Mouse (Mus musculus) intestine, embryonic 15.5 days (tissue): ENCODE data around the gene Ubn1. TPM values are rescaled to one million over a fixed set of nuclear protein-coding genes. Genes with fewer than 3 reads are reported as not detected.
A peak's percentile ranks its signal among the peaks of the same experiment; 100 is the strongest.

Experiments used
- ATAC-seq: fragments of 200-750 bp; cut with Nextera tagmentation; 2 replicates; pipeline ENCODE4 v1.8.0; 2017; ENCODE audit warnings: moderate TSS enrichment, moderate library complexity
- H3K27ac ChIP-seq: fragments of 300-500 bp; sonication (generic); 2 replicates; pipeline ENCODE4 v1.5.1; 2015; ENCODE audit warnings: mild to moderate bottlenecking, inconsistent platforms
- H3K27me3 ChIP-seq: fragments of 300-500 bp; sonication (generic); replicated peaks from 2 replicates; pipeline ENCODE4 v1.6.1; 2015; ENCODE audit warnings: inconsistent platforms
- H3K36me3 ChIP-seq: fragments of 300-500 bp; sonication (generic); 2 replicates; pipeline ENCODE4 v1.6.1; 2015; ENCODE audit warnings: inconsistent platforms
- H3K4me1 ChIP-seq: fragments of 300-500 bp; sonication (generic); replicated peaks from 2 replicates; pipeline ENCODE4 v1.6.1; 2015; ENCODE audit warnings: inconsistent platforms
- H3K4me2 ChIP-seq: fragments of 300-500 bp; sonication (generic); replicated peaks from 2 replicates; pipeline ENCODE4 v1.6.1; 2015; ENCODE audit warnings: mild to moderate bottlenecking, inconsistent platforms
- H3K4me3 ChIP-seq: fragments of 300-500 bp; sonication (generic); replicated peaks from 2 replicates; pipeline ENCODE4 v1.5.1; 2015; ENCODE audit warnings: inconsistent platforms
- H3K9ac ChIP-seq: fragments of 300-500 bp; sonication (generic); 2 replicates; pipeline ENCODE4 v1.6.1; 2015; ENCODE audit warnings: inconsistent platforms
- H3K9me3 ChIP-seq: fragments of 300-500 bp; sonication (generic); 2 replicates; pipeline ENCODE4 v1.6.1; 2016; ENCODE audit warnings: inconsistent platforms
- WGBS: fragments of 180-500 bp; shearing (Covaris S2); methylation state at CpG from one replicate; pipeline ENCODE4 v1.1.7; 2015; 5-methylcytosine and 5-hydroxymethylcytosine counted together
- polyA plus RNA-seq: library from polyadenylated mRNA; unstranded; fragments of >200 nt; fragmentation: Nextera tagmentation; extraction: Ambion mirVana; gene quantifications from 2 replicates; pipeline ENCODE4 v1.2.1, GENCODE M21; 2015

The Ubn1 gene
- polyA plus RNA-seq, 1 experiment from 2014 or later: 15.4 TPM

DNA sequence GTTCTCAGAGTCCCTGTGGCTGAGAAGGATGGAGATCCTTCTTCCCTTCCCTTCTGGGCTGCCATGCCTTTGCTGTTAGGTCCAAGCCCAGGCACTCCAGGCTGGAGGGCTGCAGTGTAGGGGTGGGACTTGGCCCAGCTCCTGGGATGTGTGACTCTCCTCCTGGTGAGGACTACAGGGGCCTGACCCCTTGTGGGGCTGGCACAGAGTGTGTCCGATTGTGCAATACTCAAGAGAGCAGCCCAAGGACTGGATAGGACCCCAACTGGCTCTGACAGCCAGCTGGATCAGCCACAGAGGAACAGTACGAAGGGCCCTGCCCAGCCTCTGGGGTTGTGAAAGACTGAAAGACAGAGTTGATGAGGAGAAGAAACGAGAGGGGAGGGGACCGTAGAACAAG lies 80.9 kb downstream of the Ubn1 start:
- Histone ChIP-seq H3K4me2 (peak overlapping the region; percentile 66), H3K9ac (no peak overlapping the region), H3K4me1 (peaks cover 32% of the 10 kb centered on the region), H3K27me3 (peaks cover 32% of the 10 kb centered on the region), H3K27ac (no peak overlapping the region), H3K4me3 (no peak overlapping the region), H3K9me3 (no peaks in the 10 kb centered on the region), H3K36me3 (no peaks in the 10 kb centered on the region)
- ATAC-seq: no peak
- 25% methylated on average over 4 of the region's 4 CpGs for WGBS

DNA sequence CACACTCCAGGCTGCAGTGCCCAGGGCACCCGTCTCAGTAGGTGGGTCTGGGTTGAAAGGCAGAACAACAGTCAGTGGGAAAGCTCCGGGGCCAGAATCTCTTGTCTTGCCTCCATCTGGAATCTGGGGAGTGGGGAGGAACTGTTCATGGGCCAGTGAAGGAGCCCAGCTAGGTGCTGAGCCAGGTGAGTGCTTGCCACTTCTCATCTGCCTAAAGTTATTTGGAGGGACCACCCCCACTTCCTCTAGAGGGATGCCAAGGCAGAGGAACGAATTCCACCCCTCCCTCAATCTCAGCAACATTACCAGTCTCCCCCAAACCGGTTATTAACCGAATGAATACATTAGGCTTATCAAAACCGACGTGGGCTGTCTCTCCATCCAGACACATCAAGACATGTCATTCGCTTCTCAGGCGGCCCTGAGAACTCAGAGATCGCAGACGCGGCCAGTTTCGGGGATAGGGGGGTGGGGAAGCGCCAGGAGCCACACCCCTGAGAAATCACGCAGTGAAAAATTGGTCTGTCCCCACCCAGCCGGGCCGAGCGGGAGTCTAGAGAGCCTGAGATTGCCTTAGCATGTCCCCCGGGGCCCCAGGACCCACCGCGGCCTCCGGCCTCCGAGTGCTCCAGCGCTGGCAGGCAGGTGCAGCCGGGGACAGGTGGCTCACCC lies 81.5 kb downstream of the Ubn1 start:
- Histone ChIP-seq H3K9ac (peak overlapping the region; percentile 44), H3K27me3 (peaks cover 32% of the 10 kb centered on the region), H3K27ac (no peak overlapping the region), H3K4me3 (peak overlapping the region; percentile 47), H3K9me3 (no peaks in the 10 kb centered on the region), H3K4me2 (peak overlapping the region; percentile 66), H3K4me1 (peaks cover 38% of the 10 kb centered on the region), H3K36me3 (no peaks in the 10 kb centered on the region)
- 5% methylated on average over 25 of the region's 25 CpGs for WGBS
- 0 out of 2 replicates have a peak, but pooled peaks have one; percentile 13 for ATAC-seq

DNA sequence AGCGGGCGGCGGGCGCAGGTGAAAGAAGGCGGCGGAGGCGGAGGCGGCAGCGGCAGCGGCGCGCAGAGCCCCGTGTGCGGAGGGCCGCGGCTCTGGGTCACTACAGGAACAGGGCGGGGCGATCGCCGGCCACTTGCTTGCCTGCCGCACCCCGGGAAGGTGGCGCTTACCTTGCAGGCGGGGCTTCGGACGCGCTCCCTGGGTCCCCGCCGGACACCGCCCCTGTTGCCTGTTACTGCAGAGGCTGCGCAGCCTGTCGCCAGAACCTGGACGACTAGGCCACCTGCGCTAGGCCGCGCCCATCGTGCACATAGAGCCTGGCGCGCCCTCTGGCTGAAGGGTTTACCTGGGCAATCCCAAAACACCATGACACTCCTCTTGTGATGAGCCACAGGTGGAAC lies 82.5 kb downstream of the Ubn1 start, which contains the start of gene Ppl:
Gene Ppl (minus strand): TSS at position 21 of the 401 bp plus-strand sequence.
- peak within 1 kb of the TSS; percentile 66 for H3K4me2 ChIP-seq
- no peaks in the 10 kb centered on the region for H3K36me3 ChIP-seq
- H3K27me3 ChIP-seq: peaks cover 32% of the 10 kb centered on the region
- H3K9me3 ChIP-seq: no peaks in the 10 kb centered on the region
- H3K9ac ChIP-seq: peak within 1 kb of the TSS; percentile 44
- peaks cover 40% of the 10 kb centered on the region for H3K4me1 ChIP-seq
- H3K4me3 ChIP-seq: peak within 1 kb of the TSS; percentile 47
- H3K27ac ChIP-seq: no peak within 1 kb of the TSS
- ATAC-seq: peak; percentile 86
- WGBS: under 1% methylated on average over 39 of the region's 39 CpGs

DNA sequence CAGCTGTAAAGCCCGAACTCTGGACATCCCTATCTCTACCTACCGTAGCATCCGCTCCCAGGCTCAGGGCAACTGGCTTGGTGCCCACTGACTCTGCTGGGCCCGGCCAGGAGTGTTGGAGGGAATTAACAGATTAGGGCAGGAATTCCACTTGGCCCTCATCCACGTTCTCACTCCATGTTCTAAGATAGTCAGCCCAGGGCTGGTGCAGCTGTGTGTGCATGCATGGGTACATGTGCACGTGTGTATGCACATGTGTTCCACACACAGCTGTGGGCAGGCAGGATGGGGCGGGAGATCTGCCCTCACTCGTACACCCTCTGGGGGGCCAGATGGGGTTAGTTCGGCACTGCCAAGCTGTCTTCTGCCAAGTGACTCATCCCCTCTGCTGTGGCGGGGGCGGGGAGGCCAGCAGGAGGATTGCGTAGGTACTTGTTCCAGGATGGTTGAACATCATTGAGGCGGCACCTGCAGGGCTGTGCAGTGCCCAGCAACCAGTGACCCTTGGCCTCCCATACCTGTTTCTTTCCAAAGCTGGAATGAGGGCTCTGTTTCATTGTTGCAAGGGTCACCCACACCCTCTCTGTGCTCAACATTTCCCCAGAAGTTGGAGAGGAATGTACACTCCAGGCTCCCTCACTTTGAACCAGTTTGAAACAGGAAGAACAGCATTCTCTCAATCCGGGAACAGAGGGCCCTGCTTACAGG lies 84.9 kb downstream of the Ubn1 start:
- no peak overlapping the region for H3K4me2 ChIP-seq
- H3K36me3 ChIP-seq: no peaks in the 10 kb centered on the region
- H3K27me3 ChIP-seq: peaks cover 29% of the 10 kb centered on the region
- peaks cover 40% of the 10 kb centered on the region for H3K4me1 ChIP-seq
- H3K27ac ChIP-seq: 0 out of 2 replicates have a peak overlapping the region, but pooled peaks have one; percentile 9
- no peak overlapping the region for H3K9ac ChIP-seq
- no peak overlapping the region for H3K4me3 ChIP-seq
- whole genome bisulfite sequencing: 75% methylated on average over 14 of the region's 14 CpGs
- no peaks in the 10 kb centered on the region for H3K9me3 ChIP-seq
- ATAC-seq: peak; percentile 22

DNA sequence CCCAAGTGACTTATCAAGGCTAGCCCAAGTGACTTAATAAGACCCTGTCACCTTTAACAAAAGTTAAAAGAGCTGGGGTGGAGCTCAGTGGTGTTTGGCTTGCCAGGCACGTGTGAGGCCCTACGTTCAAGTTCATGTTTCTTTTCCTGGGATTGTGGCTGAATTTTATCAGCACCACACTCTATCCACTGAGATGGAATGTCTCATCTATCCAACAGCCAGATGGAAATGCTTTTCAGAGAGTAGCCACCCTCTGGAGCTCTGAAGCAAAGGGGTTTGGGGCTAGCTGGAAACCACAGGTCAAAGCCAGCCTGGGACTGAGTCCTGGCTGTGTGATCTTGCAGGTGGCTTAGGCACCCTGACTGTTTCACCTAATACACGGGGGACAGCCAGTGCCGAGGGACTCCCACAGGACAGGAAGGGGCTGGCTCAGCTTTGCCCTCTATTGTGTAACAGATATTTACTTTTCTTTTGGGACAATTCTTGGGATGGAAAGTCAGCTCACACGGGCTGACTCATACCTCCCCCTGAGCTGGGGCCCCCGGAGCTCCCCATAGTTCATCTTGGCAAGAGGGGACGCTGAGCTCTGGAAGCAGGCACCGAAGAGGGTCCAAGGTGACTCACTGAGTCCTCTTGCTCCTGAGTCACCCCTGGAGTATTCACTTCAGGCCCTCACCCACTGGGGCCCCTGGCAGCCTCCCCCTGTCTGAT lies 85.8 kb downstream of the Ubn1 start:
- H3K4me2 ChIP-seq: no peak overlapping the region
- no peaks in the 10 kb centered on the region for H3K36me3 ChIP-seq
- peak; percentile 4 for ATAC-seq
- WGBS: 58% methylated on average over 8 of the region's 8 CpGs
- H3K4me3 ChIP-seq: no peak overlapping the region
- peak overlapping the region; percentile 60; the same call in 1 of the 2 replicates for H3K27ac ChIP-seq
- peaks cover 24% of the 10 kb centered on the region for H3K27me3 ChIP-seq
- no peaks in the 10 kb centered on the region for H3K9me3 ChIP-seq
- peaks cover 38% of the 10 kb centered on the region for H3K4me1 ChIP-seq
- no peak overlapping the region for H3K9ac ChIP-seq

Other genes starting within 250 kb of the Ubn1 start
- gene 4930562C15Rik, start 214.6 kb upstream of the Ubn1 start, polyA plus RNA-seq: 0.23 TPM in 2 replicates
- gene Ubald1, start 169.7 kb upstream of the Ubn1 start, polyA plus RNA-seq: 34.0 and 36.1 TPM in 2 replicates
- gene Mgrn1, start 163.8 kb upstream of the Ubn1 start, polyA plus RNA-seq: 71.2 and 77.9 TPM in 2 replicates
- gene Nudt16l1, start 111.3 kb upstream of the Ubn1 start, polyA plus RNA-seq: 128 and 143 TPM in 2 replicates
- 39.6 and 42.0 TPM in 2 replicates for gene Anks3, start 85.9 kb upstream of the Ubn1 start, polyA plus RNA-seq
- not detected in 2 replicates for gene Sept12, start 52.2 kb upstream of the Ubn1 start, polyA plus RNA-seq
- gene Smim22, start 42.8 kb upstream of the Ubn1 start, polyA plus RNA-seq: 99.2 and 112 TPM in 2 replicates
- gene Rogdi, start 36.5 kb upstream of the Ubn1 start, polyA plus RNA-seq: 46.2 and 51.7 TPM in 2 replicates
- 129 and 136 TPM in 2 replicates for gene Glyr1, start 194 bp upstream of the Ubn1 start, polyA plus RNA-seq
- 4.4 and 4.7 TPM in 2 replicates for gene Ppl, start 82.4 kb downstream of the Ubn1 start, polyA plus RNA-seq
- gene Sec14l5, start 97.1 kb downstream of the Ubn1 start, polyA plus RNA-seq: 0.03 TPM in 1 of 2 replicates, not detected in the other
- 27.6 and 29.9 TPM in 2 replicates for gene Nagpa, start 154.0 kb downstream of the Ubn1 start, polyA plus RNA-seq
- gene AU021092, start 172.2 kb downstream of the Ubn1 start, polyA plus RNA-seq: 4.1 and 4.9 TPM in 2 replicates
- 29.1 and 37.5 TPM in 2 replicates for gene Alg1, start 183.6 kb downstream of the Ubn1 start, polyA plus RNA-seq
- 30.4 and 38.4 TPM in 2 replicates for gene Eef2kmt, start 205.9 kb downstream of the Ubn1 start, polyA plus RNA-seq